Mouse (Mus musculus) stomach, embryonic 15.5 days (tissue): Measurements from ENCODE around the gene Sit1. TPM values are rescaled to one million over a fixed set of nuclear protein-coding genes. Genes with fewer than 3 reads are reported as not detected.

Experiments used
- ATAC-seq: fragments of 200-750 bp; cut with Nextera tagmentation; 2 replicates; pipeline ENCODE4 v1.8.0; 2017; ENCODE audit warnings: low read depth, moderate number of reproducible peaks, moderate TSS enrichment; ENCODE audit not compliant: insufficient read depth, low FRiP score
- H3K27ac ChIP-seq: fragments of 300-500 bp; sonication (generic); 2 replicates; pipeline ENCODE4 v1.5.1; 2015; ENCODE audit warnings: mild to moderate bottlenecking, inconsistent platforms
- H3K27me3 ChIP-seq: fragments of 300-500 bp; sonication (generic); replicated peaks from 2 replicates; pipeline ENCODE4 v1.6.1; 2015; ENCODE audit warnings: inconsistent platforms
- H3K36me3 ChIP-seq: fragments of 300-500 bp; sonication (generic); 2 replicates; pipeline ENCODE4 v1.6.1; 2015; ENCODE audit warnings: inconsistent platforms
- H3K4me1 ChIP-seq: fragments of 300-500 bp; sonication (generic); 2 replicates; pipeline ENCODE4 v1.6.1; 2015; ENCODE audit warnings: inconsistent platforms
- H3K4me2 ChIP-seq: fragments of 300-500 bp; sonication (generic); 2 replicates; pipeline ENCODE4 v1.6.1; 2015; ENCODE audit warnings: mild to moderate bottlenecking, inconsistent platforms
- H3K4me3 ChIP-seq: fragments of 300-500 bp; sonication (generic); replicated peaks from 2 replicates; pipeline ENCODE4 v1.5.1; 2015; ENCODE audit warnings: inconsistent platforms
- H3K9ac ChIP-seq: fragments of 300-500 bp; sonication (generic); 2 replicates; pipeline ENCODE4 v1.6.1; 2015; ENCODE audit warnings: inconsistent platforms
- H3K9me3 ChIP-seq: fragments of 300-500 bp; sonication (generic); 2 replicates; pipeline ENCODE4 v1.6.1; 2016; ENCODE audit warnings: inconsistent platforms
- WGBS: fragments of 180-500 bp; shearing (Covaris S2); methylation state at CpG from one replicate; pipeline ENCODE4 v1.1.7; 2015; 5-methylcytosine and 5-hydroxymethylcytosine counted together
- polyA plus RNA-seq: library from polyadenylated mRNA; unstranded; fragments of >200 nt; fragmentation: Nextera tagmentation; extraction: Ambion mirVana; gene quantifications from 2 replicates; pipeline ENCODE4 v1.2.1, GENCODE M21; 2015

Sit1 gene
- polyA plus RNA-seq, 1 experiment from 2014 or later = not detected

DNA sequence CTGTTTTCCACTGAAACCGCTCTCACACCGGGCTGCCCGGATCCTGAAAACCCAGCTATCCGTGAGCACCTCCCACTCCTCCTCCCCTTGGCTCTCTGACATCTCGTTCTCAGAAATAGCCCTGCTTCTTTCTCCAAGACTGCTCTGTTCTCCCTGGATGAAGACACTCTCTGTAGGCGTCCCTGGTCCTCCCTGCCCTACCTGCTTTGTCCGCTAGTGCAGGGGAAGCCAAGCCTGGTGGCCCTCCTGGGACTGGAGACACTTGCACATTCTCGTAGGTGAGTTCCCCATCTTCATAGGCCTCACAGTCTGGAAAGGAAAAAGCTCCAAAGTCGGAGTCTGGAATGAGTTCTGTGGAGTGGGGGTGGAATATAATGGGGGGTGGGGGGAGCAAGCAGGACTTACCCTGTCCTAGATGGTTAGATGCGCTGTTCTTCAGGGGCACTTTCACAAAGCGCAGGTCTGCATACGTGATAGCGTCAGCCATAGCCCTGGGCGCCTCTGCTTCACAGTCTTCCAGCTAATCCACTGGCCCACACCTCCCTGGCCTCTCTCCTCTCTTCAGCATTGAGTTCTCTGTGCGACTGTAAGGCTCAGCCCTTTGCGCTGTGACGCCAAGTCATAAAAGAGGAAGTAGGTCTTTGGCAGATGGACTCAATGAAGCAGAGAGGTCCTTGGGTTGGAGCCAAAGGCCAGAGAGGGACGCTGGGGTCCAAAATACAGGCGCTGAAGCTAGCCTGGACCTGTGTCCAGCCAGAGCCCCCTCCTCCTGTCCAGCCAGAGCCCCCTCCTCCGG lies 29.3 kb downstream of the Sit1 start, which contains the start of gene Cd72:
Gene Cd72, minus strand, starts transcription at position 588 of the 796 bp plus-strand sequence.
- 0 out of 2 replicates have a peak, but pooled peaks have one; percentile 23 for ATAC-seq
- Histone ChIP-seq H3K4me2 (peak within 1 kb of the TSS; percentile 49), H3K4me3 (peak within 1 kb of the TSS; percentile 21), H3K9ac (no peak within 1 kb of the TSS), H3K27ac (no peak within 1 kb of the TSS), H3K36me3 (no peaks in the 10 kb centered on the region), H3K4me1 (peaks cover 12% of the 10 kb centered on the region), H3K9me3 (no peaks in the 10 kb centered on the region), H3K27me3 (peaks cover 31% of the 10 kb centered on the region)
- 31% methylated on average over 20 of the region's 20 CpGs for WGBS

DNA sequence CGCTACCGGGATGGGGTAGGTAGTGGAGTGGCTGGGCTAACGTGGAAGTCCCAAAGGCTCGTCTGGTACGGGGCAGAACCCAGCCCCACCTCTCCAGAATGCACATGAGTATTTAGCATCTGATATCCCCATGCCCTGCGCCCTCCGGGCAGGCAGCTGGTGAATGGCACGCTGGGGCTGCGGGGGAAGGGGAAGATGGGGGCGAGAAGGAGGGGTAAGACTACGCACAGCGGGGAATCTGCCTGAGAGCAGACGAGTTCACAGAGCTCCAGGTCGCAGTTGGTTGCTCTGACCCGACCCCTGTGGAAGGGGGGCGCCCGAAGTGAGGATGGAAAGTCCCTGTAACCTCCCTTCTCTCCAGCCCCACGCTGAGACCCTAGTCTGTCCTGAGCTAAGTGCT lies 30.1 kb downstream of the Sit1 start:
- Histone ChIP-seq H3K9ac (no peak overlapping the region), H3K4me3 (peak overlapping the region; percentile 21), H3K9me3 (no peaks in the 10 kb centered on the region), H3K27ac (no peak overlapping the region), H3K4me1 (peaks cover 12% of the 10 kb centered on the region), H3K36me3 (no peaks in the 10 kb centered on the region), H3K4me2 (peak overlapping the region; percentile 49), H3K27me3 (peaks cover 31% of the 10 kb centered on the region)
- ATAC-seq = no peak
- 1% methylated on average over 17 of the region's 18 CpGs for WGBS

DNA sequence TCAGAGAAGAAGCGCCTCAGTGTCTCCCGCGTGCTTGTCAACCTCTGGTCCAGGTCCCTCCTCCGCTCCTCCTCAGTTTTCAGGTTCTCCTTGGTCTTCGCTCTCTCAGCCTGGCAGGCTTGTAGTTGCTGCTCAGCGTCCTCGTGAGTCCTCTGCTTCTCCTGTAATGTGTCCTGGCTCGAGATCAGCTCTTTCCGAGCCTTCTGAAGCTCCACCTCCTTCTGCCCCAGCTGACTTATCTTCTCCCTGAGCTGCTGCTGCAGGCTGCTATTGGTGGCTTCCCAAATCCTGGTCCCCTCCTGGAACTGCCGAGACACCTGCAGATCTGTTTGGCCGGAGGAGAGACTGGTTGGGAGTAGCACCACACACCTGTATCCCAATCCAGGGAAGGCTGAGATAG lies 31.2 kb downstream of the Sit1 start:
- no peaks in the 10 kb centered on the region for H3K9me3 ChIP-seq
- H3K36me3 ChIP-seq = peaks cover 6% of the 10 kb centered on the region; the same call in 1 of the 2 replicates
- no peak overlapping the region for H3K4me2 ChIP-seq
- 48% methylated on average over 11 of the region's 11 CpGs for WGBS
- no peak for ATAC-seq
- peaks cover 12% of the 10 kb centered on the region for H3K4me1 ChIP-seq
- H3K9ac ChIP-seq = no peak overlapping the region
- no peak overlapping the region for H3K27ac ChIP-seq
- H3K4me3 ChIP-seq = no peak overlapping the region
- peaks cover 31% of the 10 kb centered on the region for H3K27me3 ChIP-seq

DNA sequence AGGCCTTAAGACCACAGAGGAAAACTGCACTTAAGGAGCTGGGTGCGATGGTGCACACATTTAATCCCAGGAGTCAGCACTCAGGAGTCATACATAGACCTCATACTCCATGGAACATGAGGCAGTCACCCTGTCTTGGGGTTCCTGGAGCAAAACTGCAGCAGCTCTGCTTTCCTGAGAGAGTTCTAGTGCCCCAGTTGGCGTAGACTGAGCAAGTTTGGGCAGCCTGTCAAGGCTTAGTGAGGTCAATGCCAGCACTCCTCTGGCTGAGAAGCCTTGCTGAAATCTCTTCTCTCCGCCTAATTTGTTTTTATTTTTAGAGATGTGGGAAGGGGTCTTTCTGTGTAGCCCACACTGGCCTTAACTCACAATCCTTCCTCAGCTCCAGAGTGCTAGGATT lies 35.0 kb downstream of the Sit1 start:
- 83% methylated on average over 3 of the region's 3 CpGs for WGBS
- peaks cover 14% of the 10 kb centered on the region for H3K27me3 ChIP-seq
- H3K9me3 ChIP-seq = no peaks in the 10 kb centered on the region
- peaks cover 29% of the 10 kb centered on the region for H3K36me3 ChIP-seq
- H3K4me1 ChIP-seq = peaks cover 15% of the 10 kb centered on the region
- no peak for ATAC-seq
- H3K9ac ChIP-seq = no peak overlapping the region
- no peak overlapping the region for H3K4me2 ChIP-seq
- no peak overlapping the region for H3K4me3 ChIP-seq
- H3K27ac ChIP-seq = no peak overlapping the region

DNA sequence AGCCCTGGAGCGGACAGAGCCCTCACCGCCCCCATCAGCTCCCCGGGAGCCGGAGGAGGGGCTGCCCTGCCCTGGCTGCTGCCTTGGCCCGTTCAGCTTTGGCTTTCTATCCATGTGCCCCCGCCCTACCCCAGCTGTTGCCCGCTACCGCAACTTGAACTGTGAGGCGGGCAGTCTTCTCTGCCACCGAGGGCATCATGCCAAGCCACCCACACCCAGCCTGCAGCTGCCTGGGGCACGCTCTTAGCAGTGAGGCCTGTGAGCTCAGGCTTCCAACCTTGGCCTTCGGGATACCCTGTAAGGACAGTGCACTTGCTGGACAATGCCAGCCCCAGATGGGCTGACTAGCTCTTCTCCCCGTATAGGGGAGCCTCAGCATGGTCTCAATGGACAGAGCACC lies 36.3 kb downstream of the Sit1 start:
- Histone ChIP-seq H3K27me3 (peaks cover 2% of the 10 kb centered on the region; the same call in 1 of the 2 replicates), H3K4me2 (no peak overlapping the region), H3K36me3 (peaks cover 29% of the 10 kb centered on the region), H3K4me1 (peaks cover 11% of the 10 kb centered on the region), H3K27ac (no peak overlapping the region), H3K9me3 (no peaks in the 10 kb centered on the region), H3K4me3 (no peak overlapping the region), H3K9ac (no peak overlapping the region)
- no peak for ATAC-seq
- WGBS = 88% methylated on average over 13 of the region's 13 CpGs

DNA sequence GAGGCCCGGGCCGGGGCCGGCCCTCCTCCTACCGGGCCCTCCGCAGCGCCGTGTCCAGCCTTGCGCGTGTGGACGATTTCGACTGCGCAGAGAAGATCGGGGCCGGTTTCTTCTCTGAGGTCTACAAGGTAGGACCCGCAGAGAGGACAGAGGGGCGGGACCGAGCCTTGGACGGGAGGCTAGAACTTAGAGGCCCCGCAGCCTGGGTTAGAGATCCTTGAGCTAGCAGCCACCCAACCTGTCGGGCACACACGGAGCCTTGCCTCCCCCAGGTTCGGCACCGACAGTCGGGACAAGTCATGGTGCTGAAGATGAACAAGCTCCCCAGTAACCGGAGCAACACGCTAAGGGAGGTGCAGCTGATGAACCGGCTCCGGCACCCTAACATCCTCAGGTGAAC lies 40.0 kb downstream of the Sit1 start:
- Histone ChIP-seq H3K4me3 (peak overlapping the region; percentile 97), H3K27ac (peak overlapping the region; percentile 94), H3K27me3 (no peaks in the 10 kb centered on the region), H3K4me2 (peak overlapping the region; percentile 85), H3K9me3 (no peaks in the 10 kb centered on the region), H3K36me3 (peaks cover 29% of the 10 kb centered on the region), H3K4me1 (peaks cover 11% of the 10 kb centered on the region), H3K9ac (peak overlapping the region; percentile 96)
- no peak for ATAC-seq
- WGBS = under 1% methylated on average over 28 of the region's 28 CpGs

DNA sequence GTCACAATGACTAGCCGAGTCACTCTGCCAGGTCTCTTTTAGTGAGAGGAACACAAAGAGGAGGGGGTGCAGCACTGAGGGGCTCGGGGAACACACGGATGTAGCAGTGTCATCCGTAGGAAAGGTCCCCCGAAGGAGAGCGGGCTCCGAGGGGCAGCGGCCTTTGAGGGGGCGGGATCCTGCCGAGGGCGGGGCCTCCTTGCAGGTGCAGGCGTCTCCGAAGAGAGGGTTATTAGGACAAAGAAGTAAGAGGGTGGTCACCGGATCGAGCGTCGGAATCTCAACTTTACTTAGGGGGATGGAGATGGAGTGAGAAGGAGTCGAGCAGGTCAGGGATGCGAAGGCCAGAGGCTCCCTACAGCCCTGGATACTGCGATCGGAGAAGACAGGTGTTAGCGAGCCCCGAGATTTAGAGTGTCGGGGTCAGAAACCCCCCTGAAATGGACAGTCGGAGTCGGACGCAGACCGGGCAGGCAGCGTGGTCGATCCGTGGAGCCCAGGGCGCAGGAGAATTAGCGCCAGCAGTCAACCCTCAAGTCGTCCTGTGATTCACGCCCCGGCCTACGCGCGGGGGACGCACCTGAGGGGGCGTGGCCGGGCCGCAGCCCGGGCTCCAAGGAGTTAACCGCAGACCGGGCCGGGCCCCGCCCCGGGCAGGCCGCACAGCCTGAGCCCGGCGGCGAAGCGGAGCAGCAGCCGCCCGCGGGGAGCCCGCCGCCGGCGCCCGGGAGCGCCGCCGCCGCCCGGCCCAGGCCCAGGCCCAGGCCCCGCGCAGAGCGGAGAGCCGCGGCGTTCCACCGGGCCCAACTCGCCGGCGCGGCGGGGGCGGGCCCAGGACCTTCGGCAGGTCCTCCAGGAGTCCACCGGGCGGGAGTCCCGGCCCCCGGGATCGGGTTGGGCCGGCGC lies 40.8 kb downstream of the Sit1 start:
- Histone ChIP-seq H3K9me3 (no peaks in the 10 kb centered on the region), H3K27ac (peak overlapping the region; percentile 94), H3K4me1 (peaks cover 11% of the 10 kb centered on the region), H3K36me3 (peaks cover 24% of the 10 kb centered on the region), H3K4me3 (peak overlapping the region; percentile 97), H3K9ac (peak overlapping the region; percentile 96), H3K4me2 (peak overlapping the region; percentile 85), H3K27me3 (no peaks in the 10 kb centered on the region)
- ATAC-seq = peak; percentile 70
- under 1% methylated on average over 80 of the region's 88 CpGs for WGBS

DNA sequence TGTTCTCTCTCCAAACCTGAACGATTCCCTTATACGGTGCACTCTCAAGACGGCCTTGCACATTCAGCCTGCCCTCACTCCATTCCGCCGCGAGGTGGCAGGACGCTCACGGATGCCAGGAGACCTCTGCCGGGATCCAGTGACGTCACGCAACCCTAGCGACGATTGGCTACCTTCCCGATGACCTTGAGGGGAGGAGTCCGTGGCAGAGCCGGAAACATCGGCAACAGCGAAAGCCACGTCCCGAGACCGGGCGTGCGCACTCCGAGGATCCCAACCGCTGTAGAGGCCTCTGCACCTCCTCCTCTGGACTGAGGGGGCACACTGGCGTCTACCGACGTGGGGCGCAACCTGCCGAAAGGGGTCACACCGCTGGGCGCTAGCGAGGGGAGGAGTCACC lies 41.5 kb downstream of the Sit1 start:
- Histone ChIP-seq H3K4me1 (peaks cover 11% of the 10 kb centered on the region), H3K9ac (peak overlapping the region; percentile 57), H3K36me3 (peaks cover 20% of the 10 kb centered on the region), H3K27ac (peak overlapping the region; percentile 94), H3K9me3 (no peaks in the 10 kb centered on the region), H3K4me2 (peak overlapping the region; percentile 85), H3K4me3 (peak overlapping the region; percentile 97), H3K27me3 (no peaks in the 10 kb centered on the region)
- under 1% methylated on average over 33 of the region's 33 CpGs for WGBS
- peak; percentile 91 for ATAC-seq

DNA sequence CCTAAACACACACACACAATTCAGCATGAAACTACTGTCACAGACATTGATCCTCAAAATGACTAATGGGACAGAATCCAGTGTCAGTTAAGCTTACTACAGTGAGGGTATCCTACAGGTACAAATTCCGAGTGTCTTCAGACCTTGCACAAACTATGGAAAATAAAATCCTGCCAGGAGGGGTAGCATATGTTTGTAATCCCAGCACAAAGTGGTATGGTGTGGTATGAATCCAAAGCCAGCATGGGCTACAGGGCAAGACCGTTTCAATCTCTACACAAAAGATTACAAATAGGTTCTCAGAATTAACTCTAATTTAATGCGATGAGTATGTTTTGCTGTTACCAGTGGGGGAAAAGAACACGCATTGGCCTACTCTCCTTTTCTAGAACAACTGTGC lies 41.9 kb downstream of the Sit1 start, which contains the start of gene Tesk1:
Gene Tesk1, plus strand, starts transcription at position 301 of the 400 bp plus-strand sequence.
- Histone ChIP-seq H3K9ac (peak within 1 kb of the TSS; percentile 96), H3K36me3 (peaks cover 16% of the 10 kb centered on the region), H3K27ac (peak within 1 kb of the TSS; percentile 94), H3K4me1 (peaks cover 11% of the 10 kb centered on the region), H3K4me3 (peak within 1 kb of the TSS; percentile 97), H3K9me3 (no peaks in the 10 kb centered on the region), H3K4me2 (peak within 1 kb of the TSS; percentile 85), H3K27me3 (no peaks in the 10 kb centered on the region)
- WGBS = 24% methylated on average over 4 of the region's 4 CpGs
- ATAC-seq = no peak

DNA sequence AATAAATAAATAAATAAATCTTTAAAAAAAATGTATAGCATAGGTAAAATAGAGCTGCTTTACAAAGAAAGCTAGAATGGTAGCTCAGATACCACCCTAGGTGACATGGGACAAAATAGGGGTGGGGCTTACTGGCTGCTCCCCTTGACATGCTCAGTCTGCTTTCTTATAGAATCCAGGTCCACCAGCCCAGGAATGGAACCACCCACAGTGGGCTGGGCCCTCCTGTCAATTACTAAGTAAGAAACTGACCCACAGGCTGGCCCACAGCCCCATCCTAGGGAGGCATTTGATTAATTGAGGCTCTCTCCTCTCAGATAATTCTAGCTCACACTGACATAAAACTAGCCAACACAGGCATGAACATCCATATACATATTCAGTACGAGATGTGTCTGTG lies 50.7 kb downstream of the Sit1 start:
- no peak overlapping the region for H3K4me2 ChIP-seq
- H3K27me3 ChIP-seq = no peaks in the 10 kb centered on the region; the same call in 1 of the 2 replicates
- H3K9me3 ChIP-seq = no peaks in the 10 kb centered on the region
- H3K27ac ChIP-seq = no peak overlapping the region
- H3K4me3 ChIP-seq = no peak overlapping the region
- no peak overlapping the region for H3K9ac ChIP-seq
- no peaks in the 10 kb centered on the region for H3K36me3 ChIP-seq
- peaks cover 15% of the 10 kb centered on the region; the same call in 1 of the 2 replicates for H3K4me1 ChIP-seq
- ATAC-seq = no peak
- 86% methylated on average over 1 of the region's 1 CpGs for WGBS
